Mouse (Mus musculus): ENCODE results near the gene Sit1.
"Not testable (repeated sequence)": the region's sequence is repeated elsewhere in the genome, so short reads cannot be mapped to it uniquely, and the experiment has no call there.

The Sit1 gene

DNA sequence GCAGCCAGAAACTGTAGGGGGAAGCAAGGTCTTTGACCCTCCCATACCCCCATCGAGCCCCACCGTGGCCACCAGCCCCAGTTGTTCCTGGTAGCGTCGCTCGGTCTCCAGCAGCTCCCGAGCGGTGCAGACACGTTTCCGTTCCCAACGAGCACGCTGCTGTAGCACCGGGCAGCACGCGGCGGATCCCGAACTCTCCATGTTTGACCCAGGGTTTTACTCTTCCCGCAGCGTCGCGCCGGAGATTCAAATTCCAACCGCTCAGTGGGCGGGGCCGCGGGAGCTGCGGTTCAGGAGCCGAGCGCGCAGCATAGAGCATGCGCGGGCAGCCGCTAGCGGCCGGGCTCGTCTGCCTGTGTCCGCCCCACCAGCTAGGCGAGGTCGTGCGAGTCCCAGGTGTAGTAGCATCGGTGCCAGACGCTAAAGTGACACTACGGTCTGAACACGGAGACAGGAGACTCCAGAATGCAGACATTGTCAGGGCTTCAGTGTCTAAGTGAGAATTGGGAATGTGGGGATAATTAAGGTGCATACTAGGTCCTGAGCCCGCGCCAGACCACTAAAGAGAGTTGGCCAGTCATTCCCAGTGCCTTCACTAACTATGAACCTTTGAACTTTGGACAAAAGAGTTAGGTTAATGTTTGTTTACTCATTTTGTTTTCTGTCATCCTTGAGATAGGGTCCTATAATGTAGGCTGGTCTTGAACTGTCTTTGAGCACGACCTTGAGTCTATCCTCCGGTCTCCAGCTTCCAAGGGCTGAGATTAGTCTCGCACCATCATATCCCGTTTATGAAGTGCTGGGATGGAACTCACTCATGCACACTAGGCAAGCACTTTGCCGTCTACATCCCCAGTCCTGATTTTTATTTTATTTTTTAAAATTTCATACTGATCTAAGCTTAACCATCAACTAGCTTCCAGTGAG is 16.1 kb upstream of the Sit1 start, which contains the start of gene Arhgef39:
Gene Arhgef39 (minus strand): TSS at position 289 of the 927 bp plus-strand sequence.
- peak; percentile 86 for DNase-seq (ENCODE audit: extremely low spot score, low spot score)

- no peak for DNase-seq (ENCODE audit: extremely low spot score, low spot score)
Observed at GRCm38 (mm10) chr4:43498983-43499382, 15.4 kb upstream of the Sit1 start.

DNA sequence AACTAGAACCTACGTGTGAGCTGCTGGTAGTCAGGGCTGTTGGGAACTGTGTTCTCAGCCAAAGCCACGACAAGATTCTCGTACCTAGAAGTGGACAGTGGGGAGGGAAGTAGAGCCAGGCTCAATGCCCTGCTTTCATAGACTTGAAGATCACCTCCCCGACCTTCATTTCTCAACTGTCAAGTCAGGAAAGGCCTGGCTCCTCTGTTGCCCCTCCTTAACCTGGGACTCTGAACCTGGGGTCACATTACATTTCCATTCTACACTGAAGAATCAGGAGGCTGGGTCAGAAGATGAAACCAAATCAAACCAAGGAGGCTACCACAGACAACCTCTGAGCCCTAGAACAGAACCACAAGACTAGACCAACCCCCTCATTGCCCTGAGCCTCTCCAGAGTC is 14.4 kb upstream of the Sit1 start:
- no peak for DNase-seq (ENCODE audit: extremely low spot score, low spot score)

DNA sequence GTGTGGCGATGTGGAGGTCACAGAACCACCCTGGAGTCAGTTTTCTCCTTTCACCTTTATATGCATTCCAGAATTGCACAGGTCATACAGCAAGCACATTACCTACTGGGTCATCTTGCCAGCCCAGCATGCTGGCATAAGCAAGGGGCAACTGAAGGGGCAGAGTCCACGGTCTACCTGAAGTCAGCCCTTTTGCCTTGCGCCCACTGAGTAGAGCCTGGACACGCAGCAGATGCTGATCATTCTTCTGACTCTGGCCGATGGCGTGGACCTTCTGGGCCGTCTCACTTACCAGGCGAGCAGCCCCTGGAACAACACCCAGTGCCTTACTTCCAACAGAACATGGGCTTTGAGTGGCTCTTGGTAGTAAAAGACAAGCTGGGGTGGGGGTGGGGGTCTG is 13.9 kb upstream of the Sit1 start:
- DNase-seq (ENCODE audit: extremely low spot score, low spot score) = no peak

DNA sequence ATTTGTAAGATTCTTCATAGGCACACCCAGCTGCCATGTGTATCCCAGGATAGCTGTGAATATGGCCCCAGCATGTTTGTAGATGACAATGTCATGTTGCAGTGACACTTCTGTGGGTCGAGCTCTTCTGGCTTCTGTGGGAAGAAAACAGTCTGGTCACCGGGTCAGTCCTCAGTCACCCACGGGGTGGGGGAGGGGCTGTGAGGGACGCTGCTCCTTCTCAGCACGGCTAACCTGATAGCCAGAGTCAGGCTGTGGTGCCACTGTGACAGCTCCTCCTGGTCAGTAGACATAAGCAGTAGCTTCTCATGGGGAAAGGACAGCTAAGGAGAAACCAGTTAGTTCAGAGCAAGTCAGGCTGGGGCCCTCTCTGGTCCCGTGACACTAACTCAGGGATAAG is 13.1 kb upstream of the Sit1 start:
- DNase-seq (ENCODE audit: extremely low spot score, low spot score) = no peak

DNA sequence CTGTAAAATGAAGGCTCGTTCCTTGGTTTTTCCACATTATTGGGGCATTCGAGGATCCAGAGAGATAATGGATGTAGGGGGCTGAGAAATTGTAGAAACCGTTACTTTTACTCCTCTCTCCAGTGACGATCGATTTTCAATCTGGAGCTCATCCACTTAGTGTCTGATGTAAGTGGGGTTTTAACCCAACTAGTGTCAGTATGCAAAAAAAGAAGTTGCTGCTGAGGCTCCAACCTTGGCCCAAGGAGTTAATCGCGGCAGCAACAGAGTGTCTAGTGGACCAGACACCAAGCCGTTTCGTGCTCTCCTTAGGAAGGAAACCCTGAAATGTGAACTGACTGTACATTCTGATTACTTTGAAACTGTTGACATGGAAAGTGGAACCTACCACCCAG is 10.3 kb upstream of the Sit1 start:
- DNase-seq (ENCODE audit: extremely low spot score, low spot score) = no peak

DNA sequence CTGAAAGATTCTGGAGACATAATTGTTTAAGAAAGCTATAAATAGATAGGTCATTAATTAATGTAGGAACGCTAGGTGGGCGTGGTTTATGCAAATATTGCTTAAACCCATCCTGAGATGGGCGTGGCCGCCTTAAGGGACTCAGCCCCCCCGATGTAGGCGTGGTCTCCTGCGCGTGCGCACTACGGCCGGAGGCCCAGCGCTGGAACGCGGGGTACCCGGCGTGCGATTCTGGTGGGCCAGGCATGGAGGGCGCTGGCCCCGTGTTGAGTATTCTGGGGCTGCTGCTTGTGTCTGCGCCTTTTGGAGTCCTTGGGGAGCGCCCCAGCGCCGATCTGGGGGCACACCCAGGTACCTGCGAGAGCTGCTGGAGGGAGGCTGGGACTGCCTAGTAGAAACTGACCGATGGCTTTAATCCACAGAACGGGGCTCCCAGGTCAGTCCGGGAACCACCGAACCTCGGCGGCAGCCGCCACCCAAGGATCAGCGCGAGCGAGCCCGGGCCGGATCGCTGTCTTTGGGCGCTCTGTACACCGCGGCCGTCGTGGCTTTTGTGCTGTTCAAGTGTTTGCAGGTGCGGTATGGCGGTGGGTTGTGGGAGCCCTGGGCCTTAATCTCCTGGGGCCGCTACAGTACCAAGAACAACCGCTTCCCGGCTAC is 9.8 kb upstream of the Sit1 start:
- peak; percentile 98 for DNase-seq (ENCODE audit: extremely low spot score, low spot score)

- DNase-seq (ENCODE audit: extremely low spot score, low spot score) = peak; percentile 86
Observed at GRCm38 (mm10) chr4:43492821-43493185, 9.3 kb upstream of the Sit1 start, which contains the start of gene Ccdc107. TSS of gene Ccdc107 (plus strand) at chr4:43492900.

DNA sequence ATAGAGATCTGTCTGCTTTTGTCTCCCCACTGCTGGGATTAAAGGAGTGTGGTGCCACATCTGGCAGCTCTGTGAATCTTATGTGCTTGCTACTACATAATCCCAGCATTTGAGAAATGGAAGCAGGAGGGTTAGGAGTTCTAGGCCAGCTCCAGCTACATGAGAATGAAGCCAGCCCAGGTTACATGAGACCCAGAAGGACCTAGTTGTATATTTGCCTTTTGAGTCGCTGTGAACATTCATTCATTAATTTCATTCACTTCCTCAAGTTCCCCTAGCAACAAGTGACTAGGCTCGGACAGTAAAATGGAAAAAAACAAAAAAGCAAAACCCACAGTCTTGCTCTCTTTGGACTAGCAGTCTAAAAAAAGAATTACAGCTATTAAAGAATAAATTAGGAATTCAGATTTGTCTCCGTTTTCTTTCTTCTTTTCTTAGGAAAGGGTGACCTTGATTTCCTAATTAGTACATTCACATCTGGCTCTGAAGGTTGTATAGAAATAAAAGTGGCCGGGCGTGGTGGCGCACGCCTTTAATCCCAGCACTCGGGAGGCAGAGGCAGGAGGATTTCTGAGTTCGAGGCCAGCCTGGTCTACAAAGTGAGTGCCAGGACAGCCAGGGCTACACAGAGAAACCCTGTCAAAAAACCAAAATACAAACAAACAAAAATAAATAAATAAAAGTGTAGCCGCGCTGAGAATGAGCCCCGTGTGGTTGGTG is 8.7 kb upstream of the Sit1 start:
- DNase-seq (ENCODE audit: extremely low spot score, low spot score) = no peak

GRCm38 (mm10) chr4:43490801-43491200 is 7.3 kb upstream of the Sit1 start:
- DNase-seq (ENCODE audit: extremely low spot score, low spot score) = no peak

GRCm38 (mm10) chr4:43489611-43490010 is 6.1 kb upstream of the Sit1 start:
- DNase-seq (ENCODE audit: extremely low spot score, low spot score) = no peak

- not testable (repeated sequence) for DNase-seq (ENCODE audit: extremely low spot score, low spot score)
Observed at GRCm38 (mm10) chr4:43485666-43486065, 2.1 kb upstream of the Sit1 start.

DNA sequence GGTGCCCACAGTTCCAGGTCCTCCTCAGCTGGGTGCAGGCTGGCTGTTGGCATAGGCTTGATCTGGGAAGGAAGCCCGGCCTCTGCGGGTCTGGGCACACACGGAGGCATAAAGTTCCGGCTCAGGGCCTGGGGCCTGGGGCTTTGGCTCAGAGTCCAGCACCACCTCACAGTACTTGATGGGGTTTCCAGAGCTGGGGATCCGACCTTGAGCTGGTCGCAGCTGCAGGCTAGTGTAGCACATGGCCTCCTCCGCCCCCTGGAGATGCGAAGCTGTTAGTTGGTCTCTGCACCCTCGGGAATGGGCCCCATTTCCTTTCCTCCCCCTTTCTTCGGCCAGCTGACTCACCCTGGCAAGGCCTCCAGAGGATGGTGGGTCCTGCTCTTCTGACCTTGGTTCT is 943 bp downstream of the Sit1 start:
- no peak for DNase-seq (ENCODE audit: extremely low spot score, low spot score)

GRCm38 (mm10) chr4:43481894-43482456 is 1.6 kb downstream of the Sit1 start:
- no peak for DNase-seq (ENCODE audit: extremely low spot score, low spot score)

DNA sequence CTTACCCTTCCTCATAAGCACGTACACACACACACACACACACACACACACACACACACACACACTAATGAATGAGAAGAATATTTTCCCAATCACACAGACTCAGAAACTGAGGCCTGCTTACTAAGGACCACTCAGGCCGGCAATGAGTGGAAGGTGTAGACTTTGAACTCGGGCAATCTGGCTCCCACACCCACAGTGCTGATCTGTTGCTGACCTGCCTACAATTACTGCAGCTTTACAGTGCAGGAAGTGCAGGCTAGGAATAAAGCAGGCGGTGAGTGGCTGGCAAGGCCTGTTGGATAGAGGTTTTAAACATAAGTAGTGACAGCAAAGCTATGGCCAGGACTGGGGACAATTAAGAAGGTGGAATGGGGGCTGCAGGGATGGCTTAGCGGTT is 2.5 kb downstream of the Sit1 start:
- DNase-seq (ENCODE audit: extremely low spot score, low spot score) = no peak

DNA sequence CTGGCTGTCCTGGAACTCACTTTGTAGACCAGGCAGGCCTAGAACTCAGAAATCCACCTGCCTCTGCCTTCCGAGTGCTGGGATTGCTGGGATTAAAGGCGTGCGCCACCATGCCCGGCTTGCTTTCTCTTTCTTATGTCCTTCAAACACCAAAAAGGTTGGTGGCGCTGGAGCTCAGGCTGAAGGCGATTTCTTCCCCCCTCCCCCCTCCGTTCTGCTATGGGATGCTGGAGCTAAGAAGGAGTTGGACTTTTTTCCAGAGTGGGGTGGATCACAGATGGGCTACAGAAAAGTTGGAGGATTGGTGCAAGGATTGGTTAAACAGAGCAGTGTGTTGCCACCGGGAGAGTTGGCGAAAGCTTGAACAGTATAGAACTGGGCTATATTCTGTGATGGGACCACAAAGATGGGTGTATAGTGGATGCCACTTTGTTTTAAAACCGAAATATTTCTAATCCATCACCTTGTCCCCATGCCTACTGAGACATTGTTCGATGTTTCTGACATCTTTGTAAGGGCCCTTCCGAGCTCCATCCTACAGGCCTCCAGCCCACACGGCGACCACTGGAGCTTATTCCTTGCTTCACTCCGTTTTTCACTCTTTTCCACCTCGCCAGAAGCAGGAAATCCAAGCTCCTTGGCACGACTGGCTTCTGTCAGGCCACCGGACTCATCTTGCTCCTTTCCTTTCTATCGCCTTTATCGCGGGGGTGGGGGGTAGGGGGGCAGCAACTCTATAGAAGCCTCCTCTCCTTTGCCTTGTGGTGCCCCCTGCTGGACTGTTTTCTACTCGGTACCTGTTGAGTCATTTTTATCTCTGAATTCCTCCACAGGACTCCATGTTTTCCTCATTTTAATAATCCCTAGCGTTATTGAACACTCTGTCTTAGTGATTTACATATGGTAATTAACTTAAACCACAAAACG is 4.4 kb downstream of the Sit1 start:
- DNase-seq (ENCODE audit: extremely low spot score, low spot score) = peak; percentile 65

- no peak for DNase-seq (ENCODE audit: extremely low spot score, low spot score)
Observed at GRCm38 (mm10) chr4:43478534-43478858, 5.0 kb downstream of the Sit1 start.

- peak; percentile 78 for DNase-seq (ENCODE audit: extremely low spot score, low spot score)
Observed at GRCm38 (mm10) chr4:43477857-43478533, 5.5 kb downstream of the Sit1 start.

DNA sequence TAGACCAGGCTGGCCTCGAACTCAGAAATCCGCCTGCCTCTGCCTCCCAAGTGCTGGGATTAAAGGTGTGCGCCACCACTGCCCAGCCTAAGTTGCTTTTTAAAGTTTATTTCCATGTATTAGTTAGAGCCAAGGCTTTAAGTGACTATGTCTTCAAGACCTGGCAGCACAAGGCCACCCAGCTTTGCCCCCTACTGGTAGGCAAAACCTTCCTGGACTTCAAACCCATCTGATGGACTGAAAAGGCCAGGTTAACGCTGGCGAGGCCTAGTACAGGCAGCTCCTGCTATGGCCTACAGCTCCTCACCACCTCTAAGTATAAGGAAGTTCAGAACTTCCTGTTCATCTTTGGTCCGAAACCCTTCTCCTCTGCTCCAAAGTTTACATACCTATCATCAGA is 6.9 kb downstream of the Sit1 start:
- no peak for DNase-seq (ENCODE audit: extremely low spot score, low spot score)

DNA sequence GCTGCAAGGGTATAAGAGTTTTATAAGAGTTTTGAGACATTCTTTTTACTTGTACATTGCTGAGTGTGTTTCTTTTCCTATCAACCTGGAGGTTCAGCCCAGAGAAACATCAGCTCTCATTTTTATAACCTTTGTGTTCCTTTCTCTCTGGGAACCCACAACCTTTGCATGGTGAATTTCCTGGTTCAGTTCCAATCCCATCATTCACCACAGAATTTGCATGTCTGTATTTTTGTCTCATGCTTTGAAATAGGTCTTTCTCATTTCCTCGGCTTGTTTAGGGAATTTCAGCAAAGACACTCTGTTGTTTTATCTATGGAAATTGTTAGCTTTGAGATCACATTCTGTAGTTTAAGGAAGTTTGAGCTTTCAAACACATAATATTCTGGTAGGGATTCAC is 9.9 kb downstream of the Sit1 start:
- DNase-seq (ENCODE audit: extremely low spot score, low spot score) = no peak
